Mouse (Mus musculus): Measurements from ENCODE around the gene Wwox.

Gene Wwox

DNA sequence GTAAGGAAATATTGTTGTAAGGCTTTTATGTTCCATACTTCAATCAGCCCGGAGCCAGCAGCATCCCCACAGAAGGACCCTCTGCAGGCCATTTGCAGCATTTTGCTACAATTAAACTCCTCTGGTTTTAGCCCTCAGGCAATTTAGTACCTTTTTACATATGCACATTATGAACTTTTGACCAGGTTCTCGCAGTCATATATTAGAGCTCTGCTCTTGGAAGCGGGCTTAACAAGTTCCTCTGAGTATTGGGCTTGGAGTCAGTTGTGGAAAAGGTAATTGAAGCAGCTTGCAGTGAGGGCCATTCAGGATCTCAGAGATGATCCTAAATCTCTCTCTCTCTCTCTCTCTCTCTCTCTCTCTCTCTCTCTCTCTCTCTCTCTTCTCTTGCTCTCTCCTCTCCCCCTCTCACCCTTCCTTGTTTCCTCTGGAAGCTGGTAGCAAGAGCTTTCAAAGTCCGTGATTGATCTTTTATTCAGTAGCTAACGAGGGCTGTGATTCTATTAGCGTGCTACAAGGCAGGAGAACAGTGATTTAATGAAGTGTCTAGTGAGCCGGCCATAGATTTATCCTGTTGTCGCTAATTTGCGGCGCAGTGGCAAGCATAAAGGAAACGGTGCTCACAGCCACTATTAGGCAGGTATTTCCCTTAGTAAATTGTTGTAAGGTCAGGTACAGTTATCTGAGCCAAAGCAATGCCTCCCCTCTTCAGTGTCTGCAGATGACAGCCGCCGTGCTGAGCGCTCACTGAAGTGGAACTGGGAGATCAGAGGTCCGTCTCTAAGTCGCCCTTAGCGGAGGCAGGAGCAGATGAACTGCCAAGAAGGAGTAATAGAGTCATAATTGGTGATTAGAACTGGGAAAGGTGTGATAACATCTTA is 292.0 kb downstream of the Wwox start:
- DNase-seq (ENCODE audit: extremely low read depth, low read depth), result no peak

DNA sequence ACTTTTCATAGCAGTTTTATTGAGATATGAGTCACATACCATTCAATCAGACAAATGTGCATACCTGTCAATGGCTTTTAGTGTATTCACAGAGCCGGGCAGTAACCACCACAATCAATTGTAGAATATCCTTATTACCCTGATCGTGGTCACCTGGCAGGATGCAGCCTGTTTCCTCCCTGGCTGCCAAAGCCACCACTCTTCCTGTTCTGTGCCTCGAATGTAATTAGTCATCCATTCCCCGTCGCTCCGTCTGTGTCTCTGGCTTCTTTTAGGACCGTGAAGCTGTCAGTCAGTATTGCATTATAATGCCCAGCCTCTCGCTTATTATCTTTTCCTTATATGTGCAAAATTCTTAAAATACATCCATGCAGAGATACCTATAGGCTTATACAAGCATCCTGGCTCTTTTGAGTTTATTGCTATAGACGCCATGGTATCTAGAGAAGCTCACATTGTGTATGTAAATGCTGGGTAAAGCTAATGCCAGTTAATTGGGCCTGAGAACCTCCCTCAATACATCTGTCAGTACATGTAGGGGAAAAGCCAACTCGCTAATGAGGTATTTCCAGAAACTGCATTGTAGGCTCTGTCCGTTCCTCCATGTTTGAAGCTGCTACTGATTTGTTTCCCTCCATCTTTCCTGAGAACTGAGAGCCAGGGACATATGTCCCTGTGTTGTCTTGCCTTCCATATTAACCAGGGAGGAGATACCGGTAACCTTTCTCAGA is 303.9 kb downstream of the Wwox start:
- DNase-seq (ENCODE audit: extremely low read depth, low read depth), result no peak

DNA sequence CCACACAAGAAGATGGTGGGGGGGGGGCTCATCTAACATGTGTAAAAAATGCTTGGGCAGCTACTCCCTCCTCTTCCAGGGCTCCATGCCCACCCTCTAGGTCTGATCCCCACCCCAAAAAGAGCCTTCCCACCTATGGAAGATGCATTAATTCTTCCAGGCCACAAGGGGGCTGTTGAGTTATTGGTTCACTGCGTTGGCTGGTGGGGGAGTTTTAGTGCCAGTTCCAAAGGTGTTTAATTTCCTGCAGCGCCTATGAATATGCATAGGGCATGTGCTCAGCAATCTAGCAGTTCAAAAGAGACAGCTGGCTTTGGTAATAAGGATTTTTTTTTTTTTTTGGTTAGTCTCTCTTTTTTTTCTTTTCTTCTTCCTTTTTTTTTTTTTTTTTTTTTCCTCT is 306.9 kb downstream of the Wwox start:
- no peak for DNase-seq (ENCODE audit: extremely low read depth, low read depth)

DNA sequence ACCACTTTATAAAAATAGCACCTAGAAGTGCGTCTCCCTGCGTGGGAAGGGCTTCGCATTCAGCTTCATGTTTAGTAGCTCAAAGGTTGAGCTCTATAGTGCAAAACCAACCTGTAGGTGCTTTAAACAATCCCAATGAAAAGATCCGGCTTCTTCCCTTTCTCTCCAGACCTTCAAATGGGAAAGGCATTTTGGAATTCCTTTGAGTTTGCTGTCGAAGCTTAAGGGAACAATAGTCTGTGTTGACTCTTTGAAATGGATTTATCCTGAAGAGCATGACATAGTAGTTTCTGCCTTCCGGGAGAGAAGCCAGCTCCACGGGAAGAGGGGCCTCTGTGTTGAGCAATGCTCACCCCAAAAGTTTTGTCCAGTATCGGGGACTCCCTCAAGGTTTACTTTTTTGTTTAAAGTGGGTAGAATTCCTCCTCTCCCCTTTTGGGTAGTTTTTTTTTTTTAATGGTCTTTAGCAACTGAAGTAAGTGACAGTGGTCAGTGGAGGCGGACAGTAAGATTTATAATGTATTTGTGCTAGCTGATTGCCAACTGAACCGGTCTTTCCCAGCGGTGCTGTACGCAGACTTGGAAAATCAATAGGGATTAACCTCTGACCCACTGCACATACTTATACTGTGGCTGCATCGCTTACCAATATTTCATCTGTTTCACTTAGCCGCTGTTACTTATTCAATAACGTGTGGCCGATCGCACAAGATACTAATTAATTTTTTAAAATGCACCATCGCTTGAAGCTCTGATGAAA is 312.1 kb downstream of the Wwox start:
- DNase-seq (ENCODE audit: extremely low read depth, low read depth), result no peak

DNA sequence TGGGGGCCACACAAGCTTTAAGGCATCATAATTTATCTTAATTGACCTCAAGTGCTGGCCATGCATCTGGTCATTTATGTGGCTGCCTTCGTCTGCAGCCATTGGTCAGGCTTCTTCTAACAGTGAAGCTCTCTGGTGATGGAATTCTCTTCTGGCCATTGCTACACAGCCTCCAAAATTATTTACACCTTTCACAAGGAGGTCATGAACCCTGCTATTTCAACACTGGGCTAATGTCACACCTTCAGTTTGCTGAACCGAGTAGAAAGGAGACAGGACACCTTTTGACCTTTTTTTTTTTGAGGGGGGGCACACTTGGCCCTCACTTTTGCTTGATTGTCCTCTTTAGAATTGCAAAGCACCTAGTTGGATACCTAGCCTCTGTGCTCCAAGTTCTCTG is 320.2 kb downstream of the Wwox start:
- DNase-seq (ENCODE audit: extremely low read depth, low read depth), result no peak

DNA sequence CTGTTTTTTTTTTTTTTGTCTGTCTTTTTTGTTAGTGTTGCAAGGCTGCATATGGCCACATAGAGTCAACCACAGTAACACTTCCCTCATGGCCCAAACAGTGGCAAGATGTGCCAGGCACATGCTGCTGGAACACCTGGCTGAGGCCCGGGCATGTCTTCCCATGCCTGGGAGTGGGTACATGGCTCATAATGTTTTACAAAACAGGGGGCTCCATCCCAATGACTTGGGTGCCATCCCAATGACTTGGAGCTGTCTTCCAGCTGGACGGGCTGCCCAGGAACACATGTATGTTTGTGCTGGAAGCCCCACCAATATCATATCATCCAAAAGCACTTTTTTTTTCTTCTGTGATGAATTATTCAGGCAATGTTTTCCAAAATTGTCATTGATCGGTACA is 329.1 kb downstream of the Wwox start:
- DNase-seq (ENCODE audit: extremely low read depth, low read depth), result no peak

DNA sequence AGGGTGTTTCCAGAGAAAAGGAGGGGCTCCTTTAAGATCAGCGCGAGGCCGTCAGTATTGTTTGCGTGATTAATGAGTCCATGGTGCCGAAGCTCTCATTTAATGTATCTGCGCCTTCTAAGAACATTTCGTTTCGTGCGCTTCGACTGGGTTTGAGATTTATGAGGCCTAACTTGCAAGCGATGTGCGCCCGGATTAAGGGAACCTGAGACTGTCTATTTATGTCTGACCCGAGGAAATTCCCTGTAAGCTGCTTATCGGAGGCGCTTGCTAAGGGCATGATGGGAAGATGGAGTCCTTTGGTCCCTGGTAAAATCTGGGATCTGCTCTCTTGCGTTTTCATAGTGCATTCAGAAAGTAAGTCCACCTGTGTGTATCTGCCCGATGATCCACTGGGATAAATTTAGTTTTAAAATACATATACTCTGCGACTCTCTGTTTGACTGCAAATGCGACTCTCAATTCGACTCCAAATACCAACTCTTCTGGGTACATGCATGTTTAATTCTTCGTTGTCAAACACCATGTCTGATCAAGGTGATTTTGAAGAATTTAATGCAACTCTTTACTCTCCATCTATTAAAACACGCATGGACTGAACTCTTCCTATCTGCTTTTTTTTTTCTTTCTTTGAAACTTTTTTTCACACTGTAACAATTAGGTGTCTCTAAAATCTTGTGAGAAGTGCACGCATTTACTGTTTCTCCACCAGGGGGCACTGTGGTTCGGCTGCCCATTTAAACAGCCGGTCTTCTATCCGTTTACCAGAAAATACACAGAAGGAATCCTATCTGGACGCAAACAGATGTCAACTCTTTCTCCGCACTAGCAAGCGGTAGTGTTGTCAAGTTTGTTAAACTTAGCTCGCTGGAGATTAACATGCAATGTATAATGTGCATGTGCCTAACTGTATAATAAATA is 331.7 kb downstream of the Wwox start:
- DNase-seq (ENCODE audit: extremely low read depth, low read depth), result no peak

DNA sequence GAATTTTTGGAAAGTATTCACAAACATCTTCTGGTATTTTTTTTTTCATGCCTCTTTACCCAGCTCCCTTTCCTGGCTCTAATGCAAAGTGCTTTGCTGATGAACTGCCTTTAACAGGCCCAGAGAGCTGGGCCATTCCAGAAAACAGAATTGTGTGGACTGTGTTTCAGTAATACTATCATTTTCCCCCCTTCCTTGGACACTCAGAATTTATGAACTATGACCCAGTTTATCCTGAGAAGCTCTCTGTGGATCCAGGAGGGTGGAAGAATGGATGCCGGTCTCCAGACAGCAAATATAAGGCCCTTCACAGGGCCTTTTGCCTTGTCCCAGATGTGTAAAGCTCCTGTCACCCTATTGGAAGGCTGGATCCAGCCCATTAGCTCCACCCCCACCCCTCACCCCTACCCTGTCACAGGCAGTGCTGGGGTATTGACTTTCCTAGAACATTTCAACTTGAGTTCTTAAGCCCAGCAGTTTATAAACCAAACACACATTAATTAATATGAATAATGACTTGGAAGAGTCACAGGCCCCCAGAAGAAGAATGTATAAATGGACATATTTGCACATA is 332.9 kb downstream of the Wwox start:
- DNase-seq (ENCODE audit: extremely low read depth, low read depth), result no peak

DNA sequence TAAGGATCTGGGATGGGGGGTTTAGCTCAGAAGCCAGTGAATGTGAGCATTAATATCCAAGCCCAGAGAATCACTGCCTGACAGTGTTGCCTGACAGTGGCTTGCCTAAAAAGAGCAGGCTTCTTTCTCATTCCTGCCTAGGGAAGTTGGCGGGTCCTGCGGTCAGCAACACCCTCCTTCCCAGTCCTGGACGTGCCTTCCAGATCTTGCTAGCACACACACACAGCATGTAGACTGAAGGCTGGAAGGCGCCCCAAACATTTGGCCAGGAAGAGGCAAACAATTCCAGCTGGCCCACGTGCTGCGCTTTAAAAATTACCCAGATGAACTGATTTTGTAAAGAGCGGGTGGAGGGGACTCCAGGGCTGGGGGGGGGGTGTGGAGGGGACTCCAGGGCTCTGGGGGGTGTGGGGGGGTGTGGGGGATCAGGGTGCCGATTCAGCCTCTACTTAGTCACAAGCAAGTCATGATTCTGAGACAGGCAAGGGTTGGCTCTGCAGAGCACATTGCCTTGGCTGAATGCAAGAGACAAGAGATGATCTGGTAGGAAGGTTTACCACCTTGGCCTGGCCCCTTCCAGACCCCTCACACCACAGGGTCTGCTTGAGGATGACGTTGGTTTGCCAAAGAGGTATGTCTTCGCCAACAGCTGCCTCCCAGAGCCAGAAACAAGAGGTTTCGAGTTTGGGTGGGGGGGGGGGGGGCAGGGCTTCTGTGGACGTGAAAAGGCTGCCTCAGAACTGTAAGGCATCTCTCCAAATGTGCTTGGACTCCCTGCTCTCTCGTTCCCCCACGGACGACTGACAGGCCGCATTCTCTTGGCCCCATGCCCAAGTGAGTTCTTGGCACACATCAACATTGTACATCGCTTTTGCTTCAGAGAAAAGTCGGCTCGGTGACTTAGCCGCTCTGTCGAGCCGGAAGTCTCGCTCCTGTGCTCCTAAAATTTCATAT is 334.3 kb downstream of the Wwox start:
- DNase-seq (ENCODE audit: extremely low read depth, low read depth), result no peak

DNA sequence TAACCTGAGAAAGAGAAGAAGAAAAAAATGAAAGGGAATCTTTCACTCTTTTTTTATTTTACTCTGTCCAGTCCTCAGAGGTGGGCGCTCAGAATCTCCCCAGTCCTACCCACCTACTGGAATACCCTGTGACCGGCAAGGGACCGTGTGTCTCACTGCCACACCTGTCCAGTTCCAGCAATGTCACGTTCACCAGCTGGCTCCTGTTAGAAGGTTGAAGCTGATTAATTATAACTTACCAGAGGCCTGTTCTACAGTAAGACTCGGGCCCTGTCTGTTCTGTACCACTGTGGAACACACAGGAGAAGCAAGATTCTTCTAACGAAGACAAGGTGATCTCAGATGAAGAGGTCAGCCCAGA is 334.9 kb downstream of the Wwox start:
- DNase-seq (ENCODE audit: extremely low read depth, low read depth), result no peak

DNA sequence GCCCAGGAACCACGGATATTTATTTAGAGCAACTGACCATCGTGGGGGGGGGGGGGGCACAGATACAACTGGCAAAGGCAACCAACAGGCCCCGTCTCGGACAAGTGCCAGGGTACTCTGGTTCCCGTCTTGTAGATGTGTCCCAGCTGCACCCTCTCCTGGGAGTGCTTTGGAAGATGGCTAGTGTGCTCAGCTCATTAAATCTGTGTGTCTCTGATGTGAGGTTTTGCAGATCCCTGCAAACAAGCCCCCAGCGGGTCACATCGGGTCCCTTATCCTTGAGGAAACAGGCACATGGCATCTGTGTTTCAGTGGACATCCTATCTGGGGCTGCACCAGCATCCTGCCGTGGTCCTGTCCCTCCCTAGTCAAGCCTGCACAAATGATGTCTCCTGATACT is 336.1 kb downstream of the Wwox start:
- no peak for DNase-seq (ENCODE audit: extremely low read depth, low read depth)

DNA sequence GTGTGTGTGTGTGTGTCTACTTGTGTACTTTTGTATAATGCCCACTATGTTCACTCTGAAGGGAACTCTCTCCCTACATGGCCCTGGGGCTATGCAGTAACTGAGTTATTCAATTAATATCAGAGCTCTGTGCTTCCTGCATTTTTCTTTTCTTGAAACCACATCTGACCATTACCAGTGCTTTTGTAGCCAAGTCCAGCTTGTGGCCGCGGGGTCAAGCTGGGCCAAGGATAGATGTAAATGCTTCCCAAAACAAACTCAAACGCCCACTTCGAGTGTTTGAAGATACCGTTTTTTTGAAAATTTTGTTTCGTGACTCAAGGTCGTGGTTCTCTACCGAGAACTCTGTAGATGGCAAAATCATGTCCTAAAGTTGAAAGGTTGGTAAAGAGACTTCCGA is 337.2 kb downstream of the Wwox start:
- DNase-seq (ENCODE audit: extremely low read depth, low read depth), result no peak

DNA sequence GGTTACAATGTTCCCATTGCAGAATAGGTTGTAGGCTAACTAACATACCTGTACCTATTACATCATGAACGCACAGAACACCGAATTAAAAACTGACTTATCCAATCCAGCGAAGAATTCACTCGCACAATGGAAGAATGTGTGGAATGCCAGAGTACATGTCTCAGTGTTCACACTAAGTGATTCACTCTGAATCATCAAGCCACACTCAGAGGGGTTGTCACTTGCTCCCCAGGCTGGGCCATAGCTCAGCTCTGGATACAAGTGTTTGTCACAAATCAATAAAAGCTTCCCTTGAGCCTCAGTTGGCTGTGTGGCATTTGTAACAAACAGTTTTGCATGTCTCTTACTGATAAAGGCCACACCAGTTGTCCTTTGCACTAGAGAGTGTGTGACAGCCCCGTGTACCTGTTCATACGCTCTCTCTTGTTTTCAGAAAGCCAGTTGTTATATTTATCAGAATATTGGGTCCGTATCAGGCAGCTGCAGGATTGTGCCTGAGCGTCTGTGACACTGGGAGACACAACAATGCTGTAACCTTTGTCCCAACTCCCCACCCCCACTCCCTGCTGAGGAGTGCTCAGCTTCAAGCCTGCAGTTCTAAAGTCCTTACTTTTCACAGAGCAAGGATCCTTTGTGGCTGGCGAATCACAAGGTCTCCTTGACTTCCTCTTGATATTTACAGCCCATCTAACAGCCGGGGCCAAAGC is 338.0 kb downstream of the Wwox start:
- no peak for DNase-seq (ENCODE audit: extremely low read depth, low read depth)

DNA sequence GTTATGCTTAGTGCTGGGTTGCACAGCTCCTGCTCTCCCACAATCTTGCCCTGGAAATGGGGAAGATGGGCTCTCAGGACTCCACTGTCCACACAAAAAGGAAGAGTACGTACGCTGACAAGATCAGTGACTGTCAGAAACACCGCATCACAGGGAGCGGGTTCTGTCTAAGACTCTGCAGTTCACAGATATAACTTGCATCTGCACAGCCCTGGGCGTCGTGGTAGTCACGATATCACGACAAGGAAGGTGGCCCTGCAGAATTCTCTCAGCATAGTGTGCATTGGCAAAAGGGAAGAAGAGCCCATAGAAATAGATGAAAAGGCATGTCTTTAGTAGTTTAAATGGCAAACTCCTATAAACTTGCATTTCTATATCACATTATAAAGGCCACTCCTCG is 339.5 kb downstream of the Wwox start:
- no peak for DNase-seq (ENCODE audit: extremely low read depth, low read depth)

DNA sequence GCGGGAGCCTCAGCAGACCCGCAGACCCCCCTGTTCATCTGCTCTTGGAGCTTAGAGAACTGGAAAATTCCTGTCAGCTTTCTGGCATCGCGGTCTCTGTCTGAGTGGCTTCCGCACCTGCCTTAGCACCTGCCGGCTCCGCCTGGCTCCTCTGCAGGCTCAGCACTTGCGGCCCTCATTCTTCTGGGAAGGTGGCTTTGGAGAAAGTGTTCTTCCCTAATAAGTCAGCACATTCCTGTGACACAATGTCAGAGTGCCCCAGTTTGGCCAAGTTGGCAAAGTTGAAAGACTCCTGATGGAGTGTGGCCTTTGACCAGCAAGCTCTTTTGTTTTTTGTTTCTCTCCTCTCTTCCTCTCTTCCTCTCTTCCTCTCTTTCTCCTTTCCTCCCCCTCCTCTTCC is 343.9 kb downstream of the Wwox start:
- no peak for DNase-seq (ENCODE audit: extremely low read depth, low read depth)

DNA sequence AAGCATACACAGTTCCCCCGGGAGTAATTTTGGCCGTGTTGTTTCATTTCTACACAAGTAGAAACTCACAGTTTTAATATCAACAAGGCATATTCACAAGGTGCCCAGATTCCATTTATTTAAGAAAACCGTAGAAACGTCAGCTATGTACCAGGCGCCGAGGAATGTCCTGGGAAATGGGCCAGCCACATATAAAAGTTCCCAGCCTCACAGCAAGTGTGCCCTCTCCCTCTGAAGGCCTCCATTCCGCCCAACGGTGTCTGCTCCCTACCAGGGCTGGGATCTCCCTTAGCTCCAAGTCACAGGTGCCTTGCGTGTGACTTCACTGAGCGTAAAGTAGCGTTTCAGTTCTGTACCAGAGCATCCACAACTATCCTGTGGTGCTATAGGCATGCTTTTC is 346.4 kb downstream of the Wwox start:
- DNase-seq (ENCODE audit: extremely low read depth, low read depth), result no peak

DNA sequence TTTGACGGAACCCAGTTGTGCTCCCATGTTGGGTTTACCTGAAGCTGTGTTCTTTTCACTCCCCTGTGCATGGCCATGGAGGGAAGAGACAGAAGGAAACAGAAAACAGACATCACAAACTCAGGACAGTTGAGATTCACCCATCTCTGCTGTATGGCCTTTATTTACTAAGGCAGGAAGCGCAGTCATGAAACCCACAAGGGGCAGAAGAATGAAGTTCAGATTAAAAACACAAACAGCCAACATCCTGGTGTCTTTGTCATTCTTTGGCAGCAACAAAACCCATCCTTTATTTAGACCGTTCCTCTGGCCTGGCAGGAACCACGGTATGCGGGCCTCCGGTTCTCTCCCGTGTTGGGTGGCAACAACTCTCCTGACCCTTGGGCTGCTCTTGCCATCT is 350.2 kb downstream of the Wwox start:
- no peak for DNase-seq (ENCODE audit: extremely low read depth, low read depth)

DNA sequence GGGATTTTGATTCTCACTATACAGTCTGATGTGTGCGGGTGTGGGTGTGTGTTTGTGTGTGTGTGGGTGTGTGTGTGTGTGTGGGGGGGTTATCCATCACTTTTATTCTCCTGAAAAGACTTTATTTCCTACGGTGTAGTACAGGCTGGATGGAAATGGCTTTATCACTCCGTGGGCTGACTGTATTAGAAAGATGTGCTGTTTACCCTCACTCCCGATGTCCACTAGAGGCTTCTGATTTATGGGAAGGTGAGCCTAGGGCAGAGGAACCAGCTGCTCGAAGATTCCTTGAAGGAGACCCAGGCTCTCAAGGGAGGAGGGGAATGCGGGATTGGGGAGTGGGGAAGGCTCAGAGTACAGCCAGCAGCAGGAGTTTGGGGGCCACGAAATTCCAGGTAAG is 351.3 kb downstream of the Wwox start:
- DNase-seq (ENCODE audit: extremely low read depth, low read depth), result no peak

DNA sequence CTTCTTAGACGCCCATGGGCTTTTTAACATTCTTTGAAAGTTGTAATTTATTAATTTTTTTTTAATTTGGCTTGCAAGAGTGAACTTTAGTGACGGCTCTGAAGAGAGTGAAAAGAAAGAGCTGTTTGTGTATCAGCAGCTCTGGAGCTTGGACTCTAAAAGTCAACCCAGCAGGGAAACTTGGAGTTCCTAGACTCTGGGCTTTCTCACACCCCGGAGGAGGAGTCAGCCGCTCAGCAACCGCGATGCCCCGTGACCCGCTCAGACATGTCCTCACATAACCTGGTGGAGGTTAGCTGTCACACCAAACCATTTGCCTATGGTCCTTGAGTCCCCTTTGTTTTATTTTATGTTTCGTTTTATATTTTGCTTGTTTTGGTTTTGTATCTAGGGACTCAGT is 354.2 kb downstream of the Wwox start:
- no peak for DNase-seq (ENCODE audit: extremely low read depth, low read depth)
